Mouse (Mus musculus): Measurements from ENCODE around the gene Igf2bp3.

GRCm38 (mm10) chr6:49189363-49189762 is 25.4 kb downstream of the Igf2bp3 start:
- TF ChIP-seq CTCF (IDR thresholded peaks at IDR 0.05; ENCODE audit: extremely low read depth, insufficient read length, insufficient replicate concordance, low read depth, low read length) (0 out of 2 replicates have a peak, but pooled peaks have one; percentile 8), POLR2A (IDR thresholded peaks at IDR 0.05; ENCODE audit: low read depth, low read length) (no peak)
